Mouse (Mus musculus): ENCODE results near the gene Tdrd7.
A peak's percentile ranks its signal among the peaks of the same experiment; 100 is the strongest.

Tdrd7 gene

GRCm38 (mm10) chr4:45964771-45965439, at the start of gene Tdrd7:
Tdrd7 (plus strand) TSS chr4:45965334.
- DNase-seq (ENCODE audit: low spot score), result no peak

GRCm38 (mm10) chr4:45917091-45917490, 48.0 kb upstream of the Tdrd7 start:
- DNase-seq (ENCODE audit: low spot score), result no peak

- DNase-seq (ENCODE audit: low spot score), result no peak
Measured at GRCm38 (mm10) chr4:45921663-45922435, 43.3 kb upstream of the Tdrd7 start.

GRCm38 (mm10) chr4:45924011-45924410, 41.1 kb upstream of the Tdrd7 start:
- no peak for DNase-seq (ENCODE audit: low spot score)

GRCm38 (mm10) chr4:45928561-45928960, 36.6 kb upstream of the Tdrd7 start:
- no peak for DNase-seq (ENCODE audit: low spot score)

GRCm38 (mm10) chr4:45941628-45942044, 23.5 kb upstream of the Tdrd7 start:
- DNase-seq (ENCODE audit: low spot score), result peak; percentile 47

GRCm38 (mm10) chr4:45947729-45948128, 17.4 kb upstream of the Tdrd7 start:
- DNase-seq (ENCODE audit: low spot score), result no peak

GRCm38 (mm10) chr4:45949109-45949848, 15.9 kb upstream of the Tdrd7 start:
- no peak for DNase-seq (ENCODE audit: low spot score)

- DNase-seq (ENCODE audit: low spot score), result no peak
Measured at GRCm38 (mm10) chr4:45951830-45952229, 13.3 kb upstream of the Tdrd7 start.

GRCm38 (mm10) chr4:45953025-45953919, 11.9 kb upstream of the Tdrd7 start:
- DNase-seq (ENCODE audit: low spot score), result no peak

- no peak for DNase-seq (ENCODE audit: low spot score)
Measured at GRCm38 (mm10) chr4:45955235-45955634, 9.9 kb upstream of the Tdrd7 start.

- DNase-seq (ENCODE audit: low spot score), result no peak
Measured at GRCm38 (mm10) chr4:45956131-45956530, 9.0 kb upstream of the Tdrd7 start.

- no peak for DNase-seq (ENCODE audit: low spot score)
Measured at GRCm38 (mm10) chr4:45956706-45957105, 8.4 kb upstream of the Tdrd7 start.

- peak; percentile 12 for DNase-seq (ENCODE audit: low spot score)
Measured at GRCm38 (mm10) chr4:45965737-45966447, 758 bp downstream of the Tdrd7 start.

GRCm38 (mm10) chr4:45966716-45967115, 1.6 kb downstream of the Tdrd7 start:
- DNase-seq (ENCODE audit: low spot score), result no peak

GRCm38 (mm10) chr4:45967479-45968341, 2.6 kb downstream of the Tdrd7 start:
- DNase-seq (ENCODE audit: low spot score), result no peak

- DNase-seq (ENCODE audit: low spot score), result no peak
Measured at GRCm38 (mm10) chr4:45969051-45969450, 3.9 kb downstream of the Tdrd7 start.

GRCm38 (mm10) chr4:45970048-45970560, 5.0 kb downstream of the Tdrd7 start:
- DNase-seq (ENCODE audit: low spot score), result no peak

GRCm38 (mm10) chr4:45971806-45972447, 6.8 kb downstream of the Tdrd7 start:
- DNase-seq (ENCODE audit: low spot score), result peak; percentile 100

All from ovary, postnatal 36 days (tissue).